Mouse (Mus musculus) MEL (cell line): ENCODE results near the gene Sgtb. TPM values are rescaled to one million over a fixed set of nuclear protein-coding genes. Genes with fewer than 3 reads are reported as not detected.

Experiments used
- DNase-seq: peaks from one replicate; pipeline ENCODE4 v3.0.0; 2011; ENCODE audit warnings: low read depth, low spot score
- H3K27ac ChIP-seq: 2 replicates; pipeline ENCODE4 v1.5.1; 2012; ENCODE audit warnings: low read depth, mild to moderate bottlenecking, control low read depth, low read length, moderate library complexity; ENCODE audit not compliant: control insufficient read depth
- H3K27me3 ChIP-seq, 2 experiments: fragments of 150-350 bp in 1 of 2; sonication (generic) in 1 of 2; 2 replicates each; pipeline ENCODE4 v1.6.1; 2012; ENCODE audit warnings: low read length in 2 of 2, mild to moderate bottlenecking in 2 of 2, improper control_type of control experiment in 1 of 2, moderate library complexity in 1 of 2; ENCODE audit not compliant: insufficient read depth in 2 of 2, control insufficient read depth in 1 of 2
- H3K36me3 ChIP-seq, 2 experiments: 2 replicates each; pipeline ENCODE4 v1.6.1; 2012 to 2014; ENCODE audit warnings: low read length in 2 of 2, improper control_type of control experiment in 1 of 2, inconsistent platforms in 1 of 2, mild to moderate bottlenecking in 1 of 2; ENCODE audit not compliant: insufficient read depth in 2 of 2, control insufficient read depth in 1 of 2
- H3K4me1 ChIP-seq, 2 experiments: fragments of 150-350 bp in 1 of 2; sonication (generic) in 1 of 2; 2 replicates each; pipeline ENCODE4 v1.6.1; 2012; ENCODE audit warnings: low read length in 2 of 2, improper control_type of control experiment in 1 of 2, mild to moderate bottlenecking in 1 of 2; ENCODE audit not compliant: insufficient read depth in 2 of 2, control insufficient read depth in 1 of 2
- H3K4me3 ChIP-seq, 2 experiments: fragments of 150-350 bp in 1 of 2; sonication (generic) in 1 of 2; 2 replicates each; pipeline ENCODE4 v1.5.1; 2012; ENCODE audit warnings: low read depth in 2 of 2, low read length in 2 of 2, mild to moderate bottlenecking in 2 of 2, moderate library complexity in 2 of 2, control low read depth in 1 of 2, improper control_type of control experiment in 1 of 2; ENCODE audit not compliant: control insufficient read depth in 1 of 2, insufficient read depth in 1 of 2
- H3K79me2 ChIP-seq: 2 replicates; pipeline ENCODE4 v1.6.1; 2012; ENCODE audit warnings: mild to moderate bottlenecking, low read length, moderate library complexity; ENCODE audit not compliant: control insufficient read depth, poor library complexity, insufficient read depth
- H3K9ac ChIP-seq: 2 replicates; pipeline ENCODE4 v1.6.1; 2012; ENCODE audit warnings: low read depth, mild to moderate bottlenecking, control low read depth, low read length, moderate library complexity; ENCODE audit not compliant: control insufficient read depth, poor library complexity, severe bottlenecking
- H3K9me3 ChIP-seq: fragments of 150-350 bp; sonication (generic); replicated peaks from 2 replicates; pipeline ENCODE4 v1.6.1; 2012; ENCODE audit warnings: mild to moderate bottlenecking, low read length, improper control_type of control experiment, moderate library complexity; ENCODE audit not compliant: insufficient read depth
- BHLHE40 ChIP-seq: IDR thresholded peaks from 2 replicates; pipeline ENCODE4 v1.6.1; 2012; ENCODE audit warnings: low read depth, mild to moderate bottlenecking, inconsistent platforms, low read length, improper control_type of control experiment, borderline replicate concordance
- CHD1 ChIP-seq: IDR thresholded peaks from 2 replicates; pipeline ENCODE4 v1.6.1; 2012; ENCODE audit warnings: low read depth, mild to moderate bottlenecking, inconsistent platforms, low read length, improper control_type of control experiment
- CHD2 ChIP-seq: IDR thresholded peaks from 2 replicates; pipeline ENCODE4 v1.6.1; 2011; ENCODE audit warnings: low read length, improper control_type of control experiment
- E2F4 ChIP-seq: IDR thresholded peaks from 2 replicates; pipeline ENCODE4 v1.6.1; 2011; ENCODE audit warnings: low read depth, low read length, improper control_type of control experiment, borderline replicate concordance
- ELF1 ChIP-seq: IDR thresholded peaks from 2 replicates; pipeline ENCODE4 v1.6.1; 2014; ENCODE audit warnings: low read depth, mild to moderate bottlenecking, inconsistent platforms, low read length, improper control_type of control experiment, moderate library complexity
- GATA1 ChIP-seq: IDR thresholded peaks from 2 replicates; pipeline ENCODE4 v1.6.1; 2011; ENCODE audit warnings: low read depth, low read length, improper control_type of control experiment
- HCFC1 ChIP-seq: IDR thresholded peaks from 2 replicates; pipeline ENCODE4 v1.6.1; 2012; ENCODE audit warnings: low read depth, mild to moderate bottlenecking, inconsistent platforms, low read length, improper control_type of control experiment, moderate library complexity
- KAT2A ChIP-seq: conservative IDR thresholded peaks from 2 replicates; pipeline ENCODE4 v1.6.1; 2012; ENCODE audit warnings: low read depth, low read length, improper control_type of control experiment, inconsistent platforms
- MAFK ChIP-seq: IDR thresholded peaks from 2 replicates; pipeline ENCODE4 v1.6.1; 2011; ENCODE audit warnings: low read depth, mild to moderate bottlenecking, low read length, improper control_type of control experiment, borderline replicate concordance
- MAZ ChIP-seq: IDR thresholded peaks from 2 replicates; pipeline ENCODE4 v1.6.1; 2012; ENCODE audit warnings: low read depth, mild to moderate bottlenecking, inconsistent platforms, low read length, improper control_type of control experiment
- MXI1 ChIP-seq: IDR thresholded peaks from 2 replicates; pipeline ENCODE4 v1.6.1; 2011; ENCODE audit warnings: mild to moderate bottlenecking, low read depth, low read length, improper control_type of control experiment
- MYB ChIP-seq: IDR thresholded peaks from 2 replicates; pipeline ENCODE4 v1.6.1; 2011; ENCODE audit warnings: mild to moderate bottlenecking, low read depth, low read length, improper control_type of control experiment
- NELFE ChIP-seq: IDR thresholded peaks from 2 replicates; pipeline ENCODE4 v1.6.1; 2011; ENCODE audit warnings: low read depth, low read length, improper control_type of control experiment
- POLR2A ChIP-seq, 2 experiments: IDR thresholded peaks; 2 replicates each; pipeline ENCODE4 v1.6.1; 2011 to 2012; ENCODE audit warnings: low read length in 2 of 2, mild to moderate bottlenecking in 2 of 2, control low read depth in 1 of 2, improper control_type of control experiment in 1 of 2, low read depth in 1 of 2, moderate library complexity in 1 of 2; ENCODE audit not compliant: control insufficient read depth in 1 of 2, insufficient read depth in 1 of 2, poor library complexity in 1 of 2
- RAD21 ChIP-seq: IDR thresholded peaks from 2 replicates; pipeline ENCODE4 v1.6.1; 2011; ENCODE audit warnings: mild to moderate bottlenecking, low read depth, low read length, improper control_type of control experiment
- RCOR1 ChIP-seq: IDR thresholded peaks from 2 replicates; pipeline ENCODE4 v1.6.1; 2012; ENCODE audit warnings: low read depth, mild to moderate bottlenecking, inconsistent platforms, low read length, improper control_type of control experiment
- SIN3A ChIP-seq: IDR thresholded peaks from 2 replicates; pipeline ENCODE4 v1.6.1; 2012; ENCODE audit warnings: low read length, improper control_type of control experiment, inconsistent platforms
- TAL1 ChIP-seq: IDR thresholded peaks from 2 replicates; pipeline ENCODE4 v1.6.1; 2012; ENCODE audit warnings: mild to moderate bottlenecking, inconsistent platforms, low read length, moderate library complexity, mixed read lengths
- TBP ChIP-seq: IDR thresholded peaks from 2 replicates; pipeline ENCODE4 v1.8.0; 2011; ENCODE audit warnings: low read depth, low read length, improper control_type of control experiment
- ZKSCAN1 ChIP-seq: IDR thresholded peaks from 2 replicates; pipeline ENCODE4 v1.6.1; 2012; ENCODE audit warnings: low read depth, mild to moderate bottlenecking, inconsistent platforms, low read length, improper control_type of control experiment, moderate library complexity
- ZNF384 ChIP-seq: IDR thresholded peaks from 2 replicates; pipeline ENCODE4 v1.6.1; 2012; ENCODE audit warnings: low read depth, mild to moderate bottlenecking, inconsistent platforms, low read length, improper control_type of control experiment
- polyA plus RNA-seq, 2 experiments: library from polyadenylated mRNA; stranded (reverse) in 1 of 2; unstranded in 1 of 2; fragments of >175 nt in 1 of 2; fragments of >200 nt in 1 of 2; gene quantifications; 2 replicates each; pipeline versions ENCODE4 v1.2.1 to v1.2.4; 2012; ENCODE audit warnings: low replicate concordance in 2 of 2, low read depth in 1 of 2; ENCODE audit not compliant: insufficient read length in 2 of 2, insufficient read depth in 1 of 2, missing spikeins in 1 of 2
- total RNA-seq: library from RNA; depleted of rRNA; stranded (reverse); fragments of 300-350 nt; gene quantifications from 2 replicates; pipeline ENCODE4 v1.2.3, GENCODE M21; 2012

Sgtb gene
- total and polyA plus RNA-seq, 3 experiments = 0.11 TPM; not detected in 2

DNA sequence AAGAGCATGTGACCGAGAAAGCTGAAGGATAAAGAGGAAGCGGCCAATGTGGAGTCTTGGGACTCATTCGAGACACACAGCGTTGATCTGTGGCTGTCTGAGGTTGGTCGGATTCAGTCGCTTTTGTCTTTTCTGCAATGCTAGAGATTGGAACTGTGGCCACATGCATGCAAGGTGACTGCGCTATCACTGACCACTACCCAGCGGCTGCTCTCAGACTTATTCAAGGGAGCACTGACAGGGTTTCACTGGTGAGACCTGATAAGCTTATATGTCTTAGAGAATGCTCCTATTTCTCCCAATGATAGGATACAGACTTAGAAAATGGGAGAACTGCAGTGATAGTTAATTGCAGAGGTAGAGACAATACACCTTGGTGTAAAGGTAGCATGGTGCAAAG, 35.3 kb upstream of the Sgtb start:
- no peaks in the 10 kb centered on the region for H3K4me1 ChIP-seq
- H3K27me3 ChIP-seq = no peaks in the 10 kb centered on the region
- no peak overlapping the region for H3K27ac ChIP-seq
- TF ChIP-seq GATA1 = no peak
- no peak for TF ChIP-seq ELF1
- no peak for TF ChIP-seq TAL1
- no peak for TF ChIP-seq RAD21
- no peak for TF ChIP-seq MAFK
- no peak for TF ChIP-seq E2F4
- TF ChIP-seq BHLHE40 = no peak
- TF ChIP-seq, all 39 proteins: peak for 0
- H3K79me2 ChIP-seq = no peaks in the 10 kb centered on the region
- H3K36me3 ChIP-seq = no peaks in the 10 kb centered on the region
- H3K9me3 ChIP-seq = no peaks in the 10 kb centered on the region
- H3K4me3 ChIP-seq = no peak overlapping the region
- DNase-seq = no peak
- no peak overlapping the region for H3K9ac ChIP-seq

DNA sequence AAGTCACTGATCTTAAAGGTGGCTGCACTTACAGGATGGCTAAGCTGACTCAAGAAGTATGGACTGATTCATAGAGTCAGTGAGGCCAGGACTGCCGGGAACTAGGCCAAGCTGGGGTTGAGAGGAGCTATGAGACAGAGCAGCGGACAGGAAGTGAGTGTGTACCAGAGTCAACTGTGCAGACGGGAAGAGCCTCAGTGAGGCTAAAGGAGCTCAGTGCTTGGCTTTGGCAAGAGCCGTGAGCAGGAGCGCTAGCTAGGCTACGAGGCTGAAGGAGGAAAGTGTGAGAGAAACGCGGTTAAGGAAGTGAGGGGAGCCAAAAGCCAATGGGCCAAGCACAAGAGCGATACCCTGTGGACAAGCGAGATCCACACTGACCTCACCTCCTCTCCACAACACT, 34.8 kb upstream of the Sgtb start:
- no peak overlapping the region for H3K4me3 ChIP-seq
- DNase-seq = no peak

GRCm38 (mm10) chr13:104076993-104077392, 32.5 kb upstream of the Sgtb start:
- TF ChIP-seq ELF1 (no peak), SIN3A (no peak), MXI1 (no peak), E2F4 (no peak)
- H3K36me3 ChIP-seq = no peaks in the 10 kb centered on the region
- no peaks in the 10 kb centered on the region for H3K4me1 ChIP-seq

More for the DNA sequence above, 34.8 kb upstream of the Sgtb start:
- Histone ChIP-seq H3K9ac (no peak overlapping the region), H3K36me3 (no peaks in the 10 kb centered on the region), H3K4me1 (no peaks in the 10 kb centered on the region), H3K27me3 (no peaks in the 10 kb centered on the region), H3K9me3 (no peaks in the 10 kb centered on the region), H3K27ac (no peak overlapping the region), H3K79me2 (no peaks in the 10 kb centered on the region)
- no peak for TF ChIP-seq MAZ
- no peak for TF ChIP-seq ZNF384
- TF ChIP-seq E2F4 = no peak
- no peak for TF ChIP-seq TAL1
- TF ChIP-seq TBP = no peak
- no peak for TF ChIP-seq NELFE
- TF ChIP-seq ZKSCAN1 = no peak
- TF ChIP-seq RAD21 = no peak
- no peak for TF ChIP-seq RCOR1
- TF ChIP-seq BHLHE40 = no peak
- no peak for TF ChIP-seq KAT2A
- TF ChIP-seq POLR2A (IDR thresholded peaks at IDR 0.05; ENCODE audit: control insufficient read depth in 1 of 2, insufficient read depth in 1 of 2, low read depth in 1 of 2, low read length in 2 of 2, poor library complexity in 1 of 2) = no peak
- no peak for TF ChIP-seq SIN3A
- no peak for TF ChIP-seq MYB
- no peak for TF ChIP-seq MAFK
- TF ChIP-seq HCFC1 = no peak
- TF ChIP-seq CHD2 = no peak
- no peak for TF ChIP-seq CHD1

More at GRCm38 (mm10) chr13:104076993-104077392, 32.5 kb upstream of the Sgtb start:
- no peak for DNase-seq
- Histone ChIP-seq H3K27ac (no peak overlapping the region), H3K79me2 (no peaks in the 10 kb centered on the region), H3K27me3 (no peaks in the 10 kb centered on the region), H3K9me3 (no peaks in the 10 kb centered on the region), H3K4me3 (no peak overlapping the region), H3K9ac (no peak overlapping the region)
